Mouse (Mus musculus) embryonic stem cell, embryonic (primary cell): Measurements from ENCODE around the gene 1700016H13Rik.

Experiments
- CTCF ChIA-PET, 4 experiments: fragments of 300-600 bp in 2 of 4; fragments of 350-600 bp in 2 of 4; sonication (Branson Sonifier 250); formaldehyde crosslinking; loops; one replicate each; lab custom pipeline; 2022; ENCODE audit warnings: inconsistent platforms in 2 of 4; lab: Charles Lee
- POLR2A ChIA-PET, 4 experiments: fragments of 300-600 bp in 2 of 4; fragments of 350-600 bp in 2 of 4; sonication (Branson Sonifier 250); formaldehyde crosslinking; loops; one replicate each; lab custom pipeline; 2022; ENCODE audit warnings: antibody characterized with exemption in 4 of 4, inconsistent platforms in 1 of 4; lab: Charles Lee

The 1700016H13Rik gene

DNA sequence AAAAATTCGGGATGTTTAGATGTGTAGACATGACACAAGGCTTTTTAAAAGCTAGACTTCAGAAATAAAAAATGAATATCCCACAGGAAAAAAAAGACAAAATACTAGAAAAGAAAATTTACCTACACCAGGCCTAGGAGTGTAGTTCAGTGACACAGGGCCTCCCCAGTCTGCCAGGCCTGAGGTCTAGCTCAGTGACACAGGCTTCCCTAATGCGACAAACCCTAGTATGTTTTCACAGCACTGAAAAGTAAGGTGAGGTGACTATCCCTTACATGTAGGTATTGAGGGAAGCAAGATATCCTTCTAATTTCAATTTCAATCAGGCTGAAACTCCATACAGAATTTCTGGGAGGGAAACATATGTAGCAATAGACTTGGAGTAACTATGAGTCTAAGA lies 18.6 kb downstream of the 1700016H13Rik start:
- ChIA-PET CTCF (interaction anchor here in 3 of 4 experiments (0.6 to 1.2 kb wide), 3 partner anchors 17 to 63 kb away, joined by 3 to 4 read pairs (median 3); no protein-coding TSS in a partner anchor), POLR2A (interaction anchor here in 1 of 4 experiments (1.4 kb wide), 1 partner anchor 8 kb away, joined by 3 read pairs; the partner anchor contains the start of gene Slc10a6)

- CTCF ChIA-PET: interaction anchor here in 1 of 4 experiments (0.5 to 1.2 kb wide), 3 partner anchors 25 to 444 kb away, joined by 4 read pairs; no protein-coding TSS in a partner anchor
Measured at GRCm38 (mm10) chr5:103629854-103630580, 25.8 kb downstream of the 1700016H13Rik start.

DNA sequence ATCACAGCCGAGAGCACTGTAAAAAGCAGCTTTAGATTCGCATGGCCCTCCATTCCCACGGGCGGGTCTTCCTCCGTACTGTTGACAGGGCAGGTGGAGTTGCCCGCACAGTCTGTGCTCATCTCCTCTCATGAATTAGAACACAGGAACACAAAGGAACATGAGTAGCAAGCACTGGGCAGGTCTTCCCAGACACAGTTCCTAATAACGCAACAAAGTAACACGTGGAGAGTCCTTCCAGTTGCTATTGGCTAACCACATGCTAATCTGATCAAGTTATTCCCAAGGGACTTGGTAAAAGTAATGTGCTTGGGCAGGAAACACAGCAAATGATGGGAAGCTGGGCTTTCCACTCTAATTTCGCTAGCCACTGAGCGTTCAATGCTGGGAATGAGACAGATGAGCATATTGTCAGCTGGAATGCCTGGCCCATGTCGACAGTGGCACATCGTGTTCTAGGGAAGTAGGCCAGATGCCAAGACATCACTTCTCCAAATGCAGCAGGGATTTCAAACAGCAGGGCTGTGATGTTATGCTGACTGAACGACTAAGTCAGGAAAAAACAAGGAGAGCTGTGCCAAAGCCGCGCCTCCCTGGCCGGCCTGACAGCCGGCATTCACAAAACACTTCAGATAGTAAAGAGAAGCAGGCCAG lies 26.6 kb downstream of the 1700016H13Rik start, which contains the start of gene Slc10a6:
Gene Slc10a6 (minus strand): TSS at position 293 of the 654 bp plus-strand sequence.
- POLR2A ChIA-PET: interaction anchor here in 3 of 4 experiments (0.6 to 2.2 kb wide), 8 partner anchors 8 to 192 kb away, joined by 3 to 7 read pairs (median 4); no protein-coding TSS in a partner anchor
- CTCF ChIA-PET: interaction anchor here in 3 of 4 experiments (0.5 to 1.6 kb wide), 5 partner anchors 25 to 227 kb away, joined by 3 to 5 read pairs (median 3); no protein-coding TSS in a partner anchor

More at GRCm38 (mm10) chr5:103629854-103630580, 25.8 kb downstream of the 1700016H13Rik start:
- POLR2A ChIA-PET: interaction anchor here in 3 of 4 experiments (0.6 to 2.2 kb wide), 6 partner anchors 9 to 191 kb away, joined by 3 to 7 read pairs (median 4); no protein-coding TSS in a partner anchor

- CTCF ChIA-PET: interaction anchor here in 3 of 4 experiments (0.6 to 1.6 kb wide), 3 partner anchors 26 to 63 kb away, joined by 3 to 5 read pairs (median 3); no protein-coding TSS in a partner anchor
- POLR2A ChIA-PET: interaction anchor here in 3 of 4 experiments (1.1 to 2.2 kb wide), 6 partner anchors 9 to 30 kb away, joined by 3 to 7 read pairs (median 6); no protein-coding TSS in a partner anchor
Measured at GRCm38 (mm10) chr5:103628499-103628898, 27.3 kb downstream of the 1700016H13Rik start.

GRCm38 (mm10) chr5:103624831-103625230 lies 31.0 kb downstream of the 1700016H13Rik start:
- POLR2A ChIA-PET: no interaction called here
- CTCF ChIA-PET: interaction anchor here in 1 of 4 experiments (4.4 kb wide), 1 partner anchor 30 kb away, joined by 16 read pairs; the partner anchor contains the start of gene 1700016H13Rik

GRCm38 (mm10) chr5:103622321-103622720 lies 33.5 kb downstream of the 1700016H13Rik start:
- CTCF ChIA-PET: interaction anchor here in 1 of 4 experiments (4.4 kb wide), 1 partner anchor 32 kb away, joined by 16 read pairs; the partner anchor contains the start of gene 1700016H13Rik
- POLR2A ChIA-PET: no interaction called here

GRCm38 (mm10) chr5:103620301-103620973 lies 35.4 kb downstream of the 1700016H13Rik start:
- POLR2A ChIA-PET: interaction anchor here in 1 of 4 experiments (1.7 to 2.2 kb wide), 2 partner anchors 23 to 36 kb away, joined by 6 to 8 read pairs; partner anchors contain the start of gene 1700016H13Rik
- CTCF ChIA-PET: interaction anchor here in 2 of 4 experiments (1.2 to 4.4 kb wide), 2 partner anchors 34 kb away, joined by 3 to 16 read pairs; partner anchors contain the start of gene 1700016H13Rik (in 1 of the 2)

GRCm38 (mm10) chr5:103617191-103617590 lies 38.6 kb downstream of the 1700016H13Rik start:
- ChIA-PET POLR2A (interaction anchor here in 1 of 4 experiments (0.6 to 1.2 kb wide), 2 partner anchors 13 to 142 kb away, joined by 3 read pairs; no protein-coding TSS in a partner anchor), CTCF (interaction anchor here in 2 of 4 experiments (1.0 to 1.2 kb wide), 3 partner anchors 30 to 38 kb away, joined by 3 to 8 read pairs (median 3); no protein-coding TSS in a partner anchor)

DNA sequence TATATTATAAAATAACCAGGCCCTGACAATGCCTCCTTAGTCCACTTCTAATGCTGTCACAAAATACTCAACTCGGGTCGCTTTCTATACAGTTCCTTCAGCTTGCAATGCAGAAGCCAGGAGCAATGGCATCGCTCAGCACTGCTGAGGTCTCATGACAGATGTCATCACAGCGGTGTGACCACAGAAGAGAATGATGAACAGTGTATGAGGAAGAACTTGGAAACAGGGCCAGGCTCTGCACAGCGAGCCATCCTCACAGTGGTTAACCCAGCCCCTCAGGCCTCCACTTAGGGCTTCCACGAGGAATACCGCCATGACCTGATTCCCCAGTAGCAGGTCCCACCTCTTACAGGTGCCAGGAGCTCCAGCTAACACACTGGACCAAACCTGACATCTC lies 41.5 kb downstream of the 1700016H13Rik start:
- POLR2A ChIA-PET: interaction anchor here in 1 of 4 experiments (0.6 kb wide), 1 partner anchor 279 kb away, joined by 8 read pairs; no protein-coding TSS in a partner anchor
- CTCF ChIA-PET: interaction anchor here in 1 of 4 experiments (0.9 kb wide), 1 partner anchor 41 kb away, joined by 3 read pairs; no protein-coding TSS in a partner anchor

DNA sequence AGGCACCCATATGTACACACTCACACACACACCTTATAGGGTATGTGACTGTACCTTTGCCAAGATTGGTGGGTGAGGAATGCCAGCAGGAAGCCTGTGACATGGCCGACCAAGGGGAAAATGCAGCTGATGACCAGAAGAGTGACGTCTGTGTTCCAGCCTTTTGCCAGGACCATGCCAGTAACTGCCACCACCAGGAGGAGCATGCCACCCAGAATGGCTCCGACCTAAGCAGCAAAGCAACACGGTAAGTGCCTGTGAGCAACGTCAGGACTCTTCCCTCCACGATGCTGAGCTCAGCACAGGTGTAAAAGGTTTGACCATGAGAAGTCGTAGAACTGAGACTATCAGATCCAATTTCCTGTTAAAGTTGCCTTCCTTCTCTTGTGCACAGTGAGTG lies 43.5 kb downstream of the 1700016H13Rik start:
- POLR2A ChIA-PET: interaction anchor here in 1 of 4 experiments (1.0 kb wide), 1 partner anchor 9 kb away, joined by 4 read pairs; no protein-coding TSS in a partner anchor
- CTCF ChIA-PET: interaction anchor here in 1 of 4 experiments (0.6 kb wide), 1 partner anchor 1542 kb away, joined by 5 read pairs; no protein-coding TSS in a partner anchor

GRCm38 (mm10) chr5:103610856-103611472 lies 44.8 kb downstream of the 1700016H13Rik start:
- ChIA-PET CTCF (no interaction called here), POLR2A (interaction anchor here in 2 of 4 experiments (0.6 to 0.8 kb wide), 2 partner anchors 78 to 137 kb away, joined by 3 read pairs; no protein-coding TSS in a partner anchor)

DNA sequence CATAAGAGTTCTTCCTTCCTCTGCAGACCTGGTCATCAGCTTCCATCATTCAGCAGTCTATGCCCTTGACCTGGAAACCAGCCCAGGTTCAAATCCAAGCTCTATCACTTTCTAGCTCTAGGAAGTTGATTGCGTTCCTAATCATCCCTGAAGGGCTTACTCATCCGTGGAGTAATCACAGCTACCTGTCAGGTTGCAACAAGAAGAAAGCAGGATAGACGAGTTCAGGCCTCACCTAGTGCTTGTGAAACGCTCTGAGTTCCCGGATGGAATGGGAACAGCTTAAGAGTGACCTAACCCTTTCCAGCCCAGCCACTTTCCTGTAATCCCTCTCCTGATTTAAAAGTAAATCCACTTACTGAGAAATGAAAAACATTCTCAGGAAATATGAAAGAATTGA lies 45.7 kb downstream of the 1700016H13Rik start:
- ChIA-PET CTCF (interaction anchor here in 1 of 4 experiments (0.6 kb wide), 1 partner anchor 425 kb away, joined by 4 read pairs; no protein-coding TSS in a partner anchor), POLR2A (interaction anchor here in 2 of 4 experiments (0.6 to 1.2 kb wide), 3 partner anchors 19 to 138 kb away, joined by 3 read pairs; partner anchors contain the start of gene Slc10a6 (in 1 of the 2))

GRCm38 (mm10) chr5:103605707-103606106 lies 50.1 kb downstream of the 1700016H13Rik start:
- CTCF ChIA-PET: interaction anchor here in 2 of 4 experiments (0.6 to 2.5 kb wide), 3 partner anchors 18 to 54 kb away, joined by 3 to 6 read pairs (median 5); no protein-coding TSS in a partner anchor

GRCm38 (mm10) chr5:103603115-103603893 lies 52.5 kb downstream of the 1700016H13Rik start:
- CTCF ChIA-PET: interaction anchor here in 1 of 4 experiments (0.9 kb wide), 1 partner anchor 16 kb away, joined by 6 read pairs; no protein-coding TSS in a partner anchor
- POLR2A ChIA-PET: interaction anchor here in 1 of 4 experiments (0.9 to 1.2 kb wide), 3 partner anchors 53 to 234 kb away, joined by 3 to 4 read pairs (median 3); partner anchors contain the start of gene 1700016H13Rik

More at GRCm38 (mm10) chr5:103605707-103606106, 50.1 kb downstream of the 1700016H13Rik start:
- POLR2A ChIA-PET: interaction anchor here in 1 of 4 experiments (0.6 kb wide), 1 partner anchor 632 kb away, joined by 9 read pairs; no protein-coding TSS in a partner anchor

DNA sequence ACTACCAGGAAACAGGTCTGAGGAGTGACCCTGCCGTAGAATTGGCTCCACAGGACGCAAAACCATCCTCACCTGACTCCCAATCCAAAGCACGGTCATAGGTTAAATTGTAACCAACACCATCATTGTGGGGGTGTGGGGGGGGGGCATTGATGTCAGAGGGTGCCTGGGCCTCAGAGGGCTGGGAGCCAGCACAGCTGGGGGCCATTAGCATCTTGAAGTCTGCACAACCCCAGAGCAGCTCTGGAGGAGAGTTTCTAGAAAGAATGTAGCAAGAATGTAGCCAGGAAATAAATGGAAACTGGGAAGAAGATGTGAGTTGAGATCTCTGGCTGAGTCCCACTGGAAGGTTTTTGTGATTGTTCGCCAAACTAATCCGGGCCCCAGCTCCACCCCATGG lies 56.9 kb downstream of the 1700016H13Rik start:
- ChIA-PET POLR2A (interaction anchor here in 1 of 4 experiments (2.3 kb wide), 1 partner anchor 30 kb away, joined by 6 read pairs; the partner anchor contains the start of gene Slc10a6), CTCF (interaction anchor here in 2 of 4 experiments (1.1 to 5.7 kb wide), 2 partner anchors 11 to 12 kb away, joined by 5 to 23 read pairs; no protein-coding TSS in a partner anchor)
